Mouse (Mus musculus) heart, embryonic 11.5 days (tissue): ENCODE data around the gene Cnot1. TPM values are rescaled to one million over a fixed set of nuclear protein-coding genes. Genes with fewer than 3 reads are reported as not detected.
"Not testable (repeated sequence)": the region's sequence is repeated elsewhere in the genome, so short reads cannot be mapped to it uniquely, and the experiment has no call there.

Source experiments
- ATAC-seq: fragments of 200-750 bp; cut with Nextera tagmentation; replicated peaks from 2 replicates; pipeline ENCODE4 v1.8.0; 2017; ENCODE audit warnings: moderate library complexity; ENCODE audit not compliant: insufficient number of reproducible peaks, low FRiP score, low TSS enrichment
- H3K27ac ChIP-seq: fragments of 300-500 bp; sonication (generic); 2 replicates; pipeline ENCODE4 v1.5.1; 2014; ENCODE audit warnings: mild to moderate bottlenecking, low read depth, low read length
- H3K27me3 ChIP-seq: fragments of 300-500 bp; sonication (generic); 2 replicates; pipeline ENCODE4 v1.6.1; 2014; ENCODE audit warnings: mild to moderate bottlenecking, low read length, mixed read lengths; ENCODE audit not compliant: control insufficient read depth, insufficient read depth
- H3K36me3 ChIP-seq: fragments of 300-500 bp; sonication (generic); 2 replicates; pipeline ENCODE4 v1.6.1; 2014; ENCODE audit warnings: mild to moderate bottlenecking, low read length, moderate library complexity, mixed read lengths; ENCODE audit not compliant: control insufficient read depth, insufficient read depth
- H3K4me1 ChIP-seq: fragments of 300-500 bp; sonication (generic); 2 replicates; pipeline ENCODE4 v1.6.1; 2014; ENCODE audit warnings: low read length; ENCODE audit not compliant: control insufficient read depth, insufficient read depth
- H3K4me2 ChIP-seq: fragments of 300-500 bp; sonication (generic); 2 replicates; pipeline ENCODE4 v1.6.1; 2014; ENCODE audit warnings: mild to moderate bottlenecking, moderate library complexity
- H3K4me3 ChIP-seq: fragments of 300-500 bp; sonication (generic); 2 replicates; pipeline ENCODE4 v1.5.1; 2014; ENCODE audit warnings: low read depth, low read length
- H3K9ac ChIP-seq: fragments of 300-500 bp; sonication (generic); 2 replicates; pipeline ENCODE4 v1.6.1; 2014; ENCODE audit warnings: mild to moderate bottlenecking, low read depth, low read length, moderate library complexity
- H3K9me3 ChIP-seq: fragments of 300-500 bp; sonication (generic); replicated peaks from 2 replicates; pipeline ENCODE4 v1.6.1; 2016; ENCODE audit warnings: low read length; ENCODE audit not compliant: control insufficient read depth
- WGBS: fragments of 180-500 bp; shearing (Covaris S2); extraction: QIAGEN DNeasy Blood & Tissue Kit; methylation state at CpG from one replicate; pipeline ENCODE4 v1.1.7; 2014; ENCODE audit not compliant: insufficient replicate concordance; 5-methylcytosine and 5-hydroxymethylcytosine counted together
- polyA plus RNA-seq: library from polyadenylated mRNA; unstranded; fragments of >200 nt; fragmentation: Nextera tagmentation; extraction: Ambion mirVana; gene quantifications from 2 replicates; pipeline ENCODE4 v1.2.1, GENCODE M21; 2014

Gene Cnot1
- polyA plus RNA-seq, 1 experiment from 2014 or later = 72.8 TPM

GRCm38 (mm10) chr8:95795333-95796061, 11.8 kb downstream of the Cnot1 start:
- not testable (repeated sequence) for H3K27ac ChIP-seq, H3K36me3 ChIP-seq, H3K9me3 ChIP-seq, H3K4me1 ChIP-seq, H3K9ac ChIP-seq, ATAC-seq, H3K4me2 ChIP-seq, H3K4me3 ChIP-seq, H3K27me3 ChIP-seq
- WGBS = 90% methylated on average over 5 of the region's 5 CpGs

GRCm38 (mm10) chr8:95785591-95785990, 21.7 kb downstream of the Cnot1 start:
- ATAC-seq = no peak
- Histone ChIP-seq H3K4me3 (no peak overlapping the region), H3K9me3 (no peaks in the 10 kb centered on the region), H3K36me3 (peaks cover 36% of the 10 kb centered on the region), H3K27ac (no peak overlapping the region), H3K4me1 (no peaks in the 10 kb centered on the region), H3K4me2 (no peak overlapping the region), H3K9ac (no peak overlapping the region), H3K27me3 (no peaks in the 10 kb centered on the region)
- 82% methylated on average over 4 of the region's 4 CpGs for WGBS

GRCm38 (mm10) chr8:95782628-95783027, 24.6 kb downstream of the Cnot1 start:
- Histone ChIP-seq H3K9ac (no peak overlapping the region), H3K27me3 (no peaks in the 10 kb centered on the region), H3K36me3 (peaks cover 37% of the 10 kb centered on the region), H3K4me2 (no peak overlapping the region), H3K27ac (no peak overlapping the region), H3K9me3 (no peaks in the 10 kb centered on the region), H3K4me3 (no peak overlapping the region), H3K4me1 (no peaks in the 10 kb centered on the region)
- ATAC-seq = no peak

GRCm38 (mm10) chr8:95781775-95782174, 25.5 kb downstream of the Cnot1 start:
- Histone ChIP-seq H3K9ac (no peak overlapping the region), H3K27ac (no peak overlapping the region), H3K4me1 (no peaks in the 10 kb centered on the region), H3K4me2 (no peak overlapping the region), H3K36me3 (peaks cover 32% of the 10 kb centered on the region), H3K27me3 (no peaks in the 10 kb centered on the region), H3K9me3 (no peaks in the 10 kb centered on the region), H3K4me3 (no peak overlapping the region)
- no peak for ATAC-seq
- WGBS = 94% methylated on average over 2 of the region's 2 CpGs

- Histone ChIP-seq H3K9me3 (no peaks in the 10 kb centered on the region), H3K4me3 (no peak overlapping the region), H3K36me3 (peaks cover 28% of the 10 kb centered on the region), H3K4me2 (no peak overlapping the region), H3K27ac (no peak overlapping the region), H3K4me1 (no peaks in the 10 kb centered on the region), H3K27me3 (no peaks in the 10 kb centered on the region), H3K9ac (no peak overlapping the region)
- no peak for ATAC-seq
- WGBS = 86% methylated on average over 3 of the region's 3 CpGs
These were observed 26.2 kb downstream of the Cnot1 start for GRCm38 (mm10) chr8:95781085-95781484.

GRCm38 (mm10) chr8:95764133-95764532, 43.1 kb downstream of the Cnot1 start:
- Histone ChIP-seq H3K9me3 (no peaks in the 10 kb centered on the region), H3K4me1 (peaks cover 7% of the 10 kb centered on the region; the same call in 1 of the 2 replicates), H3K27ac (no peak overlapping the region), H3K27me3 (no peaks in the 10 kb centered on the region), H3K36me3 (peaks cover 35% of the 10 kb centered on the region), H3K4me3 (no peak overlapping the region), H3K9ac (no peak overlapping the region), H3K4me2 (no peak overlapping the region)
- 78% methylated on average over 1 of the region's 1 CpGs for WGBS
- ATAC-seq = no peak

- no peaks in the 10 kb centered on the region for H3K27me3 ChIP-seq
- H3K4me1 ChIP-seq = peaks cover 7% of the 10 kb centered on the region; the same call in 1 of the 2 replicates
- H3K27ac ChIP-seq = no peak overlapping the region
- ATAC-seq = no peak
- H3K4me3 ChIP-seq = no peak overlapping the region
- whole genome bisulfite sequencing = 21% methylated on average over 6 of the region's 6 CpGs
- peaks cover 37% of the 10 kb centered on the region for H3K36me3 ChIP-seq
- no peak overlapping the region for H3K9ac ChIP-seq
- no peak overlapping the region for H3K4me2 ChIP-seq
- H3K9me3 ChIP-seq = no peaks in the 10 kb centered on the region
These were observed 46.9 kb downstream of the Cnot1 start for GRCm38 (mm10) chr8:95760323-95760722.

- no peaks in the 10 kb centered on the region for H3K27me3 ChIP-seq
- H3K4me3 ChIP-seq = no peak overlapping the region
- 100% methylated on average over 1 of the region's 1 CpGs for WGBS
- peaks cover 42% of the 10 kb centered on the region for H3K36me3 ChIP-seq
- H3K9me3 ChIP-seq = no peaks in the 10 kb centered on the region
- no peak for ATAC-seq
- no peak overlapping the region for H3K27ac ChIP-seq
- no peak overlapping the region for H3K4me2 ChIP-seq
- H3K4me1 ChIP-seq = no peaks in the 10 kb centered on the region
- no peak overlapping the region for H3K9ac ChIP-seq
These were observed 55.3 kb downstream of the Cnot1 start for GRCm38 (mm10) chr8:95751924-95752323.

- Histone ChIP-seq H3K9ac (no peak overlapping the region), H3K9me3 (no peaks in the 10 kb centered on the region), H3K4me2 (no peak overlapping the region), H3K4me1 (no peaks in the 10 kb centered on the region), H3K4me3 (no peak overlapping the region), H3K27me3 (no peaks in the 10 kb centered on the region), H3K27ac (no peak overlapping the region), H3K36me3 (peaks cover 60% of the 10 kb centered on the region)
- WGBS = 93% methylated on average over 4 of the region's 4 CpGs
- no peak for ATAC-seq
These were observed 59.2 kb downstream of the Cnot1 start for GRCm38 (mm10) chr8:95748028-95748427.
